Mouse (Mus musculus) testis, adult 2 months (tissue): ENCODE measurements around the gene Apba2.

Source experiments
- CTCF ChIP-seq: fragments of 200-500 bp; IDR thresholded peaks from 2 replicates; pipeline ENCODE4 v1.5.1; 2012; ENCODE audit warnings: low read depth, mild to moderate bottlenecking, inconsistent platforms, low read length, moderate library complexity; ENCODE audit not compliant: control insufficient read depth, insufficient read depth, insufficient replicate concordance
- POLR2A ChIP-seq: fragments of 200-500 bp; IDR thresholded peaks from 2 replicates; pipeline ENCODE4 v1.6.1; 2012; ENCODE audit warnings: low read depth, mild to moderate bottlenecking, inconsistent platforms, low read length, moderate library complexity; ENCODE audit not compliant: control insufficient read depth

DNA sequence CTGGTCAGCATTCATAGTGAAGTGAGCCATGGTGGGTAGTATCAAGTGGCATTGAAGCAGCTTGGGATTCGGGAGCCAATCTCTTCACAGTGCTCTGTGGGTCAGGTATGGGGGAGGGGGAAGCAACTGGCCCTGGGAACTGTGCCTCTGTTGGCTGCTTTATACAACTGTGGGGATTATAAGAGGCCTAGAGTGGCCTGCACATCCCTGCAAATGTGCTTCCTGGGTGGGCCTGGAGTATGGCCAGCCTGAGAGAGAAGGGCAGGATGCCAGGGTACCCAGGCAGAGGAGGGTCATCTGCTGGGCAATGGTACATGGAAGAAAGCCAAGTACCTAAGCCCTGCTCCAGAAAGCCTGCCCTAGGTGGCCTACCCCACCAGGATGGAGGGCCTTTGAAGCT is 49.4 kb downstream of the Apba2 start:
- TF ChIP-seq POLR2A (no peak), CTCF (no peak)
